Mouse (Mus musculus) cerebellum, postnatal 4 days (tissue): ENCODE measurements around the gene Ltk.
"Not testable (repeated sequence)": the region's sequence is repeated elsewhere in the genome, so short reads cannot be mapped to it uniquely, and the experiment has no call there.

Experiments
- DNase-seq, 2 experiments: peaks; one replicate each; pipeline ENCODE4 v3.0.0; 2022; ENCODE audit warnings: low spot score in 2 of 2, mixed read lengths in 1 of 2

Ltk gene

DNA sequence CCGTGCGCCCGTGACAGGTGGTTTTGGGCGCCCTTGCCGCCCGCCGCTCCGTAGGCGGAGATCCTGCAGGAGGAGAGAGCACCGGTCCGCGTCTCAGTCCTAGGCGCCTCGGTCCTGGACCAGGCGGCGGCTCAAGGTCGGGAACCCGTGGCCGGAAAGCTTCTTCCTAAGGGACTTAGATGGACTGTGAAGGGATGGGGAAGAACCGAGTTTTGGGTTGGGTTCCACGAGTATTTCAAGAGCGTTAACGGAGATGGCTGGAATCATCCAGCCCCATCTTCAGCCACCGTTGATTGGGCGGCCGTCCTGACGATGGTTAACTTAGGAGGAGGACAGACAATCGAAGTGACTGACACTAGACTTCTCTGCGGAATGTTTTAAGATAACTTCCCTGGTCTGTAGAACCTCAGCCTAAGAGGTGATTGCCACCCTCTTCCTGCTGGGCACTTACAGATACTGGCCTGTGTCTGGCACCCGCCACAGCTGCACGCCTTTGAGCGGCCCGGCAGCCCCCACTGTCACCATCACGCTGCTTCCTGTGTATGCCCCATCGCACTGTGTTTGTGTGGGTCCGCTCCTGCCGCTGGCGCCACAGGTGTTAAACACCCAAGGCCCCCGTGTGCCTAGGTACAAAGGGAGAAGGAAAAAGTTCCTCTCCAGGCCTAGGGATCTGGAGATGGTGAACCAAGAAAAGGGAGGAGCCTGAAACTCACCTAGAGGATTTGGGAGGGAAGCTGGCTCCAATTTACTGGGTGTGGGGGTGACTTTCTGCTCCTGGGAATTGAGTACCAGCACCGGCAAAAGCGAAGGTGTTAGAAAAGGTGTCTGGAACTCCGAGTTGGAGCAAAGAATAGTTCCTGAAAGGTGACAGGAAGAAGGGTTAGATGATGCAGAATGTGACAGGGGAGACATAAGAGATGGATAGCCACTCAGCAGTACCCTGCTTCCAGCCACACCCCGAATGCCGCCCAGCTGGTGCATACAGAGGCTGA is 1.1 kb downstream of the Ltk start:
- no peak for DNase-seq

DNA sequence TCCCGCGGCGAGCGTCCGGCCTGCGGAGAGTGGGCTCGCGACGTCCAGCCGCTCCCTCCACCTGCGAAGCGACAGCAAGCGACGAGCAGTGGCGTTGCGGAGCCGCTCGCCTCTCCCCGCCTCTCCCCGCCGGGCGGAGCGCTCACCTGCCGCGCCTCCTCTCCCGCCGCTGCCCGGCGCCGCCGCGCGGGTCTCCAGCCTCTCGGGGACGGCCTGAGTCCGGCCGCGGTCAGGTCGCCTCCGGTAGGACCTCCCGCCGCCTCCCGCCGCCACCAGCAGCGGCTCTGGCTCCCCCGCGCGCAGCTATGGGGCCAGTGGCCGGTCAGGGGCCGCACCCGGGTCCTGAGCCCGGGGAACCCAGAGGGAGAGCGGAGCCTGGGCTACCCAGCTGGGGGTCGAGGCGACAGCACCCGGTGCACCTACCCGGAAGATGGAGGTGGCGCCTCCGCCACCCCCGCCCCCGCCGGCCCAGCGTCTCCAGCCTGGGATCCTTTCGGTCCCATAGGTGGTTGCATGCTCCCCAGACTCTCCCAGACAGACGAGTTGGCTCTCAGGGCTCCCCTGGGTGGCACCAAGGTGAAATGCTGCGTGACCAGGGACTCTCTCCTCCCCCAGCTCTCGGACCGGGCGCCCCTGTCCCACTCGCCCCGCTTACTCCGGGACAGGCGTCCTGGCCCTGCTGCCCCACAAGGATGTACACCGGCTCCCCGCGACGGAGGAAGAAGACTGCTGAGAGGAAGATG is 2.0 kb downstream of the Ltk start:
- DNase-seq, result peak in 1 of 2 experiments; percentile 8

DNA sequence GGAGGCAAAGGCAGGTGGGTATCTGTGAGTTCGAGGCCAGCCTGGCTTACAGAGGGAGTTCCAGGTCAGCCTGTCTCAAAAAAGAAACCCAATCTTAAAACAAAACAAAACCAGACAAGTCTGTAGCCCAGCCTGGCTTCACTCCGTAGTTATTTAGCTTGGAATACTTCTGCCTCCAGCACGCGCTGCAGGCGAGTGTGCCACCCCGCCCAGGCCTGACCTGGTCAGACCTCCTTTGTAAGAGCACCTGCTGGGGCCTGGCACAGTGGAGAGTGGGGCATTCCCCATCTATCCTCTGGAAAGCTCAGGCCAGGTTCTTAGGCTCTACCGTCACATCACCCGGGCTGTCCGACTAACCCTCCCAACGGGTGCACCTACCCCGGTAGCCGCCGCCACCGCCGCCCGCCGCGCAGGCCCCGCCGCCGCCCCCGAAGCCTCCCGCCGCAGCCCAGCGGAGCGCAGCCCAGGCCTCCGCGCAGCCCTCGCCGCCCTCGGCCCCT is 2.6 kb downstream of the Ltk start:
- DNase-seq, result no peak

DNA sequence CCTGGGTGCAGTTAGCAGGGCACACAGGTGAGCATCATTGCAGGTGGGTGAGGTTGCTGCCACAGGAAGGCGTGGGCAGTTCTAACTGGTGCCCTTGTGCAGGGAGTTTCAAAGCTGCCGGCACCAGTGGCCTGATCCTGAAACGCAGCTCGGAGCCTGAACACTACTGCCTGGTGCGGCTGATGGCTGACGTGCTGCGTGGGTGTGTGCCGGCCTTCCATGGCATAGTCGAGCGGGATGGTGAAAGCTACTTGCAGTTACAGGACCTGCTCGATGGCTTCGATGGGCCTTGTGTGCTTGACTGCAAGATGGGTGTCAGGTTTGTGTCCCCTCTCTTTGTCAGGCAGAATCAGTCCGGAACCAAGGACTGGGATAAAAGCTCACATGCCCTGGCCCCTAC is 11.0 kb downstream of the Ltk start:
- DNase-seq, result no peak

DNA sequence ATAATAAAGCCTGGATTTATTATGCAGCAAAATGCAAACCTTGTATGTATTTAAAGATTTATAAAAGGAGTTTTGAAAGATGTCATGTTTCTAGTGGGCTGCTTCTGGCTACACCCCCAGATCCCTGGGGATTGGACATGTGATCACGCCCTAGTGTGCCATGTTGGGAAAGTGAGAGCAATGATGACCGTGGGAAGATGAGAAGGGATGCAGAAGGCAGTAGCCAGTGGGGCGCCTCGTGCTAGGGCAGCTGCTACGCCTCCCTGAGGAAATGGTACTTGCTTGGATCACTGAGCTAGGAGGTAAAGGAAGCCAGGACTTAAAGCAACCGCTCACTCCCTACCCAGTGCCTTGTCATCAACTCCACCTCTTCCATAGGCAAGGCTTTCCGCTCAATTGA is 12.7 kb downstream of the Ltk start:
- no peak for DNase-seq

DNA sequence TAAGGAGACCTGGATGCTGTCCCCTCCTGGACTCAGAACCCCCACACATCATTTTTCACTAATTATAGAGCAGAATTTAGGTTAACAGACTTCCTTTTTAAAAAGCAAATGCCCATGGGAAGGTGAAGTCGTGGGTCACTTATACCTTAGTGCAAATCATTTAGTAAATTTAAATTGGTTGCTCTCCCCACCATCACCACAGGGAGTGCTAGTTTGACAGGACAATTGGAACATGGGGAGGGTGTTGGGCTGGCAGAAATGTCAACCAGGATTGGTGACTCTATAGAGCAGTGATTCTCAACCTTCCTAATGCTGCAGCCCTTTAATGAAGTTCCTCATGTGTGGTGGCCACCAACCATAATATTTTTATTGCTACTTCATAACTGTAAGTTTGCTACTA is 14.9 kb downstream of the Ltk start:
- no peak for DNase-seq

DNA sequence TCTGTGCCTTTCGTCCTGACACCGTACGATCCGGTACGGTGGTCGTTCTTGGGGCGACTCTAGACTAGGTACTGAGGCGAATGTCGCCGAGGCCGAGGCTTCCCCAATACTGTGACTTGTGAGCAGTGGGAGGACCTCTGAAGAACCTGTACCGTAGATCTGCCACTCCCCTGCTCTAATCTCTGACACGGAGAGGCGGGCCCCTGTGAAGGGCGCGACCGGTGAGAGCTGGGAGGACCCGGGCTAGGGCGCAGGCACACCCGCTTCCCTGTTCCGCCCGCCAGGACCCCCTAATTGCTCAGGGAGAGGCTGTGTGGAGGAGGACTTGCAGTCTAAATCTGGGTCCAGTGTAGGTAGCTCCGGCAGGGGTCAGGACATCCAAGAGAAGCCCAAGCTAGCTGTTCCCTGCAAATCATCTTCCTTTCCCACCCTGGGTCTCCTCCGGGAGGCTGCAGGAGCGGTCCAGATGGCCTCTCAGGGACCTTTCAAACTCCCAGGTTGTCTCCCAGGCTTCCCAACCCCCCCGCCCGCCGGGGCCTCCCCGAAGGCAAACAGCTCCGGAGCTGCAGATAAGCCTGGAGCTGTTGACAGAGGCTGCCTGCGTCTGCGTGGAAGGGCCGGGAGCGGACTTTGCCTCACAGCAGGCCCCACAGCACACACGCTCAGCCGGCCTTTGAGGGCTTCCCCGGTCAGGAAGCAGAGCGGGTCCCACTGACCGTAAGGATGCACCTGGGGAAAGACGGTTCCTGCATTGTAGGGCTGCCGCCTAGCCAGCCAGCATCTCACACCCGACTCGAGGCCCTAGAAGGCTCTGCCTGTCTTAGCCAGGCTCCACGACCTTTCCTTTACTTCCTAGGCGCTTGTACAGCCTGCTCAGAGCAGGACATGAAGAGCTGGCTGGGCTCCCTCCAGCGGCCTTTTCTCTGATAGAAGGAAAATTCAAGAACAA is 15.8 kb downstream of the Ltk start:
- no peak for DNase-seq

DNA sequence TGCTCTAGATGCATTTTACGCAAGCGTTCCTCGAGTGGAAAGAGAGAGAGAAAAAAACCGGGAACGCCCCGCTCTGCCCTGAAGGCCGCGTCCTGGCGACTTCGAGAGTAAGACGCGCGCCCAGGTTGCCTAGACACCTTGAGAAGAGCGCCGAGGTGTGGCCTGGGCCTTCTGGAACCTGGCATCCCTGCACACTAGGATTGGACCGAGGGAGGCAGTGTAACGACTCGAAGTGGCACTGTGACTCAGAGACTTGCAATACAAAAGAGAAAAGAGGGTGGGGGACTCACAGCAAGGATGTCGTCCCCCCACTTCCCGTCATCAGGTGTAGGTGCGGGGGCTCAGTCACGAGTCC is 16.4 kb downstream of the Ltk start:
- no peak for DNase-seq

DNA sequence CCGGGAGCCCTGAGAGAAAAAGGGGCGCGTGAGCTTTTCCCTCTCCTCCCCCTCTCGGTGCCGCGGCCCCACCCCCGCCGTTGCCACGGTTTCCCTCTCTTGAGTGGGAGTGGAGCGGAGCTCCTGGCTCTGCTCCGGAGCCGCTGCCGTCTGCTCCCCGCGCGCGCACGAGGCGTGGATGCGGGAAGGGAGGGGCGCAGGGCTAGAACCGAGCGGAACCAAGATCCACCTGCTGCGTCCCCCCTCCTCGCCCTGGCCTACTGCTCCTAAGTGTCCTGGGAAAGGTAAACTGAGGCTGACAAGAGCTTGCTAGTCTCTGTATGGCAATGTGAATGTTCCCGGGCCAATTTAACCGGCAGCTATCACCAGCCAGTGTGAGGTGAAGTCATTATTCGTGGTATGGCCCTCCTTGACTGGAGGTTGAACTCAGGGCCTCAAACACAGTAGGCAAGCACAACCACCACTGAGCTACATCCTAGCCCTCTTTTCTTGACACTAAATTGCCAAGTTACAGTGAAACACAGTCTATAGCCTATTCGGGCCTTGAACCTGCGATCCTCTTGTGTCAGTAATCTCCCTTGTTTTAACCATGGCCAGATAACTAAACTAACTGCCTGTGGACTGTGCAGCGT is 16.9 kb downstream of the Ltk start:
- DNase-seq, result no peak

DNA sequence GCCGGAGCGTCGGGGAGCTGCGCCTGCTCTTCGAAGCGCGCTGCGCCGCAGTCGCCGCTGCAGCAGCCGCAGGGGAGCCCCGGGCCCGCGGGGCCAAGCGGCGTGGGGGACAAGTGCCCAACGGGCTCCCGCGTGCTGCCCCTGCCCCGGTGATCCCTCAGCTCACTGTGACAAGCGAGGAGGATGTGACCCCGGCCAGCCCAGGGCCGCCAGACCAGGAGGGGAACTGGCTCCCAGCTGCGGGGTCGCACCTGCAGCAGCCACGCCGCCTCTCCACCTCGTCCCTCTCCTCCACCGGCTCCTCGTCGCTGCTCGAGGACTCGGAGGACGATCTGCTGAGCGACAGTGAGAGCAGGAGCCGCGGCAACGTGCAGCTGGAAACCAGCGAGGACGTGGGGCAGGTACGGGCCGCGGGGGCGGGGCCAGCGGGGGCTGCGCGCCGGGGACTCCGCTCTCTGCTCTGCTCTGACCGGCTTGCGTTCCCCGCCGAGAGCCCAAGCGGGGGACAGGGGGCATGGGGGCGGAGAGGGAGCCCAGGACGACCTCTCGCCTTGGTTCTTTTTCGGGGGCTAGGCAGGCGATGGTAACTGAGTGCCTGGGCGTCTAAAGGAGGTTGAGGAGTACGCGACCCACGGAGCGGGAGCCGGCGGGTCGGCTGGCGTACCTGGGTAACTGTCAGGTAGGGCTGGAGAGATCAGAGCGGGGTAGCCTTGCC is 17.6 kb downstream of the Ltk start:
- DNase-seq, result peak in 1 of 2 experiments; percentile 12

DNA sequence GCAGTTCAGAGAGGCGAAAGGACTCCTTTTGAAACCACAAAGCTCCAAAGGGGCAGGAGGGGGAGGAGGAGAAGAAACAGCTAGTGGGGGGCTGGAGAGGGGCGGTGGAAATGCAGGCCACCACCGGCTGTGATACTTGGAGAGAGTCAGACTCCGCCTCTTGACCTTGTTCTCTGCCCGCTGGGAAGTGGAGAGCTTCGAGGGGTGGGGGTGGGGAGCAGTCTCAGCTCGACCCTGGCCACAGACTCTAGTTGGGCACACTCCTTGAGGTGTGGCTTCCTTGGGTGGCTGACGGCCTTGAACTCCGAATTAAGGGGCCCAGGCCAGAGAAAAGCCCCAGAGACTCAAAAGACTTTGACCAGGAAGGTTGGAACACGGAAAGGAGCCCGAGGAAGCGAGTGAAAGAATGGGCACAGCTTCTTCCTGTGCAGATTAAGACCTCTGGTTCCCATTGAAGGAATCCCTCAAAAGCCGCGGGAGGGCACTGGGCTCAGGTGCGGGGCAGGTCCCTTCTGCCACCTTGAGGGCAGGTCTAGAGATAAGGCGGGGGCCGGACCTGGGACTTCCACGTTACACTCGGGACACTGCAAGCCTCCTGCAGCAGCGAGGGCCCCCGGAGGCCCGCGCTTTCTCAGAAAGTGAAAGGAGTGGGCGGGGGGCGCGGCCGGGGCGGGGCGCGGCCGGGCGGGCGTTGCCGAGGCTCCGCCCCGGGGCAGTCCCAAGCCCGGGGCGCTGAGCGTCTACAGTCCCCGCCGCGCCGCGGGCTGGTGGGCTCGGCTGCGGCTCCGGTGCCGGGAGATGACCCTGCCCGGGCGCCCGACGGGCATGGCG is 18.4 kb downstream of the Ltk start, which contains the start of gene Itpka:
Itpka (plus strand) TSS at position 757 of the 831 bp plus-strand sequence.
- peak in 1 of 2 experiments; percentile 24 for DNase-seq

DNA sequence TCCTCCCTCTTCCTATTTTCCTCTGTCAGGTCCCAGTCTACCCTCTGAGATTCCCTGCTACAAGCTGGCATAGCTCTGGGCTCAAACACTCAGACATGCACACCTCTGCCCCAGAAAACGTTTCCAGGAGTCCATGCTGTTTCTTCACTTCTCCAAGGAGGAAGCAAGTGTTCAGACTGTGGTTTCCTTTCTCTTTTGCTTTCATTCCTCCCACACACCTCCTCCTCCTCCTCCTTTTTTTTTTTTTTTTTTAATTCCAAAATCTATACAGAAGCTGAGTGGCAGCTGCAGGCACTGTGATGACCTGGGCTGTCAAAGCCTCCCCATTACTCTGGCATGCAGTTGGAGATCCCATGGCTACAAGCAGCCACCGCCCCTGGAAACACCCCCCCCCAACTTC is 19.7 kb downstream of the Ltk start:
- DNase-seq, result no peak

DNA sequence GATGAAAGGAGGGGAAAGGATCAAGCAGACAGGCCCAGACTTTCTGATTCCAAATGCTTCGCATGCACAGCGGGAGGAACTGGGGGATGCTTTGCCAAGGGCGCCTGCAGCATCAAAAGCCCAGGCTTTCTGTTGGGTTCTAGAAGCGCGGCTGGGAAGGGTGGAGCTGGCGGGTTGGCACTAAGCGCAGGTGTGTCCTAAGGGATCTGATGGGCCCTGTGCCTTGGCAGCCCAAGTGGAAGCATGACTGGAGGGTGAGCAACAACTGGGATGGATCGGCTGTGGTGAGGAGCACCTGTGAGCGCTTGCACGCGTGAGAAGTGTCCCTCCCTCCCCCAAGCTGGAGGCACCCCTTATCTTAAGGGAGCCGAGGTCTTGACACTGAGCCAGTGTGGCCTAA is 23.1 kb downstream of the Ltk start:
- no peak for DNase-seq

DNA sequence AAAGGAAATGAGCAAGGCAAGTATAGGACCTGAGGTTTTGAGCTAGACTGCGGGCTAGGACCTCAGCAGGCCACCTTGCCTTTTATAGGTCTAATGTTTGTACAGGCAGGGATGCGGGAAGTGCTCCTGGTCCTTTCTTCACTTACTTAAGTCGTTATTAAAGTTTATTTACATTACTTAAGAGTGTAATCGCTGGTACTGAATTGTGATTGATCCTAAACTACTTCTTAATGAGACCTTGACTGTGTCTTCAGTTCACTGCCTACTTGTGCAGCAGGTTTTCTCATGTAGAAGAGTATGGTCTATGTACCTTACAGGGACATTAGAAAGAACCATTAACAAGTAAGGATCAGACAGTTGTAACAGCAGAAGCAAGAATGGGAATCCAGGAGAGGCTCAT is 29.5 kb downstream of the Ltk start:
- no peak for DNase-seq

DNA sequence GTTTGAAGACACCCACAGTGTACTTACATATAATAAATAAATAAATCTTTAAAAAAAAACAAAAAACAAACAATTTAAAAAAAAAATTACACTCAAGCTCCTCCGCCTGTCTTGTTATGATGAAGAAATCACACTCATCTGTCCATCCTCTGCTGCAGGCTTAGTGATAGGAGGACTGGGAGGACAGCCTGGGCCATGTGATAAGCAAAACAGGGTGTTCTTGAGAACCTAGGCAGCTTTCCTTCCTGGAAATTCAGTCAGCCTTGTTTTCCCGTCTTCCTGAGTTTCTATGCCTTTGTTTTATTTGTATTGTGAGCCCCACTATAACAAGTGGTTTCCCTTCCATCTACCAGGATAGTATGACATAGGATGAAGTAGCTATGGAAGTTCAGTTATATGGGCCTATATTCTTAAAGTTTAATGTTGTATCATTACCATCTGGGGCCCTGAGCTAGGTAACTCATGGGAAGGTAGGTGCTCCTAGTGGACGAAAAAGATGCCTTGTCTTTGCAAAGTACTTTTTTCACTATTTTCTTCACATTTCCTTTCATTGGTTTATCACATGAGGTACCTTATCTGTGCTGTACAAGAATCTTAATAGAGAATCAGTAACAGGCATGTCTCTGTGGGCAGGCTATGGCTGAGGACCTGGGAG is 32.3 kb downstream of the Ltk start:
- DNase-seq, result no peak

DNA sequence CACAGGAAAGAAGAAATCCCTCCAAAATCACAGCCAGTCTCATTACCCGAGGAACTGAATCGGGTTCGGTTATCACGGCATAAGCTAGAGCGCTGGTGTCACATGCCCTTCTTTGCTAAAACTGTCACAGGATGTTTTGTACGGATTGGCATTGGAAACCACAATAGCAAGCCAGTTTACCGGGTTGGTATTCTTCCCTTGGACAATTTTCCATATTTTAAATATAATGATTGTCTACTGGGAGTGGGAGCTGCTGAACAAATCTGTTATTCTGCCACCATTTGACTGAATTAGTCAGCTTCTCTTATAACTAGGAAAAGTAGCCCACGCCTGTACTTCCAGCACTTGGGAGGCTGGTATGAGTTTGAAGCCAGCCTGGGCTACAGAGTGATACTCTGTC is 39.2 kb downstream of the Ltk start:
- DNase-seq, result no peak

DNA sequence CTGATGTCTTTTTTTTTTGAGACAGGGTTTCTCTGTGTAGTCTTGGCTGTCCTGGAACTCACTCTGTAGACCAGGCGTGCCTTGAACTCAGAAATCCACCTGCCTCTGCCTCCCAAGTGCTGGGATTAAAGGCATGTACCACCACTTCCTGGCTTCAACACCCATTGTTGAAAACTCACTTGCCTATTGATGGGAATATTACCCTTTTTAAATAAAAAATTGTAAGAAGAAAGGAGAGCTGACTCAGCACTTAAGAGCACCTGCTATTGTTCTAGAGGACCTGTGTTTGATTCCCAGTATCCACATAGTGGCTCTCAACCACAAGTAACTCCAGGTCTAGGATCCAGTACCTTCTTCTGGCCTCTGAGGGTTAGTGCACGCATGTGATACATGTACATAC is 44.4 kb downstream of the Ltk start:
- not testable (repeated sequence) for DNase-seq

DNA sequence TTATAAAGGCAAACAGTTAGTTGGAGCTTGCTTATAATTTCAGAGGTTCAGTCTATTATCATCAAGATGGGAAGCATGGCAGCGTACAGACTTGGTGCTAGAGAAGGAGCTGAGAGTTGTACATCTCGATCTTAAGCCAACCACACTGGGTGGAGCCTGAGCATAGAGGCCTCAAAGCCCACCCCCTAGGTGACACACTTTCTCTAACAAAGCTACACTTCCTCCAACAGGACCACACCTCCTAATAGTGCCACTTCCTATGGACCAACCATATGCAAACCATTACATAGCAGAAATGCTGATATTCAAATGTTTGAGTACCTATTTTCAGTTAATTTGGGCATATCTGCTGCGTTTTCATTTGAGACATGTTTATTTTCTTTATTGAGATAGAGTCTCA is 50.2 kb downstream of the Ltk start:
- DNase-seq, result no peak

DNA sequence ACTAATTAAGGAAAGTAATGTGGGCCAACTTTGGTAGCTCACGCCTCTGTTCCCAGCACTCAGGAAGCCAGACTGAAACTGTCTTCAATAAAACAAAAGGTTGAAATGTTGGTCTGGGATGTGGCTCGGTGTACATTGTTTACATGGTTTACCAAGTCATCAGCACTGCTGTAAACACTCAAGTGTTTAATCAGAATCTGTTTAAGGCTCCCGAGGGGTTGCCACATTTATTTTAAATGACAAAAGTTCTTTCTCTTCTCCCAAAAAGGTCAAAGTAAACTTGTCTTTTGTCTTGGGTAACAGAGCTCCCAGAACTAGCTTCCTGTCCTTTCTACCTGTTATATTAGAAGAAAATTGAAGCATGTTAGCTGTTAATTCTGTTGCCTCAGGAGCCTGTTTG is 52.6 kb downstream of the Ltk start:
- no peak for DNase-seq
